Mouse (Mus musculus) lung, postnatal 0 days (tissue): ENCODE results near the gene Gid4. TPM values are rescaled to one million over a fixed set of nuclear protein-coding genes. Genes with fewer than 3 reads are reported as not detected.

Experiments
- ATAC-seq: fragments of 200-750 bp; cut with Nextera tagmentation; 2 replicates; pipeline ENCODE4 v1.8.0; 2017; ENCODE audit warnings: moderate library complexity
- DNase-seq: peaks from one replicate; pipeline ENCODE4 v3.0.0-alpha.2; 2016; ENCODE audit warnings: low spot score
- H3K27ac ChIP-seq: fragments of 300-500 bp; sonication (generic); 2 replicates; pipeline ENCODE4 v1.5.1; 2014; ENCODE audit warnings: antibody characterized with exemption, mild to moderate bottlenecking, low read length, mixed read lengths
- H3K27me3 ChIP-seq: fragments of 300-500 bp; sonication (generic); replicated peaks from 2 replicates; pipeline ENCODE4 v1.6.1; 2014; ENCODE audit warnings: low read length, mixed read lengths; ENCODE audit not compliant: insufficient read depth
- H3K36me3 ChIP-seq: fragments of 300-500 bp; sonication (generic); 2 replicates; pipeline ENCODE4 v1.6.1; 2014; ENCODE audit warnings: low read length, mixed read lengths; ENCODE audit not compliant: insufficient read depth
- H3K4me1 ChIP-seq: fragments of 300-500 bp; sonication (generic); 2 replicates; pipeline ENCODE4 v1.6.1; 2014; ENCODE audit warnings: antibody characterized with exemption, low read depth, low read length, mixed read lengths; ENCODE audit not compliant: insufficient read depth
- H3K4me2 ChIP-seq: fragments of 300-500 bp; sonication (generic); replicated peaks from 2 replicates; pipeline ENCODE4 v1.6.1; 2014; ENCODE audit warnings: low read depth, mild to moderate bottlenecking, low read length, moderate library complexity, mixed read lengths
- H3K4me3 ChIP-seq: fragments of 300-500 bp; sonication (generic); 2 replicates; pipeline ENCODE4 v1.5.1; 2014; ENCODE audit warnings: low read depth, low read length
- H3K9ac ChIP-seq: fragments of 300-500 bp; sonication (generic); replicated peaks from 2 replicates; pipeline ENCODE4 v1.6.1; 2014; ENCODE audit warnings: low read depth, mild to moderate bottlenecking
- H3K9me3 ChIP-seq: fragments of 300-500 bp; sonication (generic); 2 replicates; pipeline ENCODE4 v1.6.1; 2016; ENCODE audit warnings: low read length, mixed read lengths
- CTCF ChIP-seq: IDR thresholded peaks from 2 replicates; pipeline ENCODE4 v1.5.1; 2016; ENCODE audit warnings: antibody characterized with exemption, mild to moderate bottlenecking
- EP300 ChIP-seq: IDR thresholded peaks from 2 replicates; pipeline ENCODE4 v1.6.1; 2016; ENCODE audit warnings: antibody characterized with exemption, mild to moderate bottlenecking, control low read depth
- WGBS: fragments of 180-500 bp; shearing (Covaris S2); extraction: QIAGEN DNeasy Blood & Tissue Kit; methylation state at CpG from one replicate; pipeline ENCODE4 v1.1.7; 2014; 5-methylcytosine and 5-hydroxymethylcytosine counted together
- polyA plus RNA-seq: library from polyadenylated mRNA; unstranded; fragments of >200 nt; fragmentation: Nextera tagmentation; extraction: Ambion mirVana; gene quantifications from 2 replicates; pipeline ENCODE4 v1.2.1, GENCODE M21; 2015

Gid4 gene
- polyA plus RNA-seq, 1 experiment from 2014 or later, result 12.6 TPM

DNA sequence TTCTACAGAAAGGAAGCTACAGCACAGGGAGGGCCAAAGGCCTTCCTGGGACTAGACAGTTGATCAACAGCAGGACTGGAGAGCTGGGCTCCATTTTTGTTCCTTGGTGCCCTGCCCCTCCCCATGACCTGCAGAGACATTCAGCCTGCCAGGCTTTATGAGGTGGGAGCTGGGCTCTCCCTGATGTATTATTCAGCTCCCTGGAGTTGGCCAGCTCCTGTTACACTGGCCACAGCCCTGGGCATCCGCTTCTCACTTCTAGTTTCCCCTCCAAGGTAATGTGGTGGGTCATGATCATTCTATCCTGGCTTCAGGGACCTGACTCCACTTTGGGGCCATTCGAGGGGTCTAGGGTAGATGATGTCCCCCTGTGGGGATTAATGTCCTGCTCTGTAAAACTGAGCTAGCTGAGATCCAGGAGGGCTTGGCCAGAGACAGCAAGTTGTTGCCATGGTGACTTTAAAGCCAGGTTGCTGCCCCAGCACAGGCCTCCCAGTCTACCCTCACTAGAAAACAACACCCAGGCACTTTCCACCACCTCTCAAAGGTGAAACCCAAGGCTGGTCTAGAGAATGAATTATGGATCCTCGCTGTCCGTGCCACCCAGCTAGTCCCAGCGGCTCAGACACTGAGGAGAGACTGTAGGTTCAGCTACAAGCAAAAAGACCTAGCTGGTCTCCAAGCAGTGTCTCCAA is 58.9 kb downstream of the Gid4 start:
- Histone ChIP-seq H3K4me3 (no peak overlapping the region), H3K4me2 (no peak overlapping the region), H3K9me3 (no peaks in the 10 kb centered on the region), H3K4me1 (no peaks in the 10 kb centered on the region), H3K27ac (no peak overlapping the region), H3K27me3 (no peaks in the 10 kb centered on the region), H3K36me3 (no peaks in the 10 kb centered on the region), H3K9ac (no peak overlapping the region)
- no peak for DNase-seq
- no peak for ATAC-seq
- WGBS, result 76% methylated on average over 5 of the region's 5 CpGs
- TF ChIP-seq CTCF (no peak), EP300 (no peak)

DNA sequence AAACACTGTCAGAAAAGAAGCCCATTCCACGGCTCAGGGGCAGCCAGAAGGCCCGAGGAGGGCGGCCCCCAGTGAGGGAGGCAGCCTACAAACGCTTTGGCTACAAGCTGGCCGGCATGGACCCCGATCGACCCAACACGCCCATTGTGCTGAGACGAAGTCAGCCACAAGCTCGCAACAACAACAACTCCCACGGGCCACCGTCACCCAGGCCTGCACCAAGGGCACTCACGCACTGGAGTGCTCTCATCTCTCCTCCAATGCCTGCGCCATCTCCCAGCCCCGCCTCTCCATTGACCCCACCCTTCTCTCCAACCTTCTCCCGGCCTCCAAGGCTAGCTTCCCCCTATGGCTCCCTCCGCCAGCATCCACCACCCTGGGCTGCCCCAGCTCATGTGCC is 61.2 kb downstream of the Gid4 start:
- Histone ChIP-seq H3K27ac (no peak overlapping the region), H3K36me3 (no peaks in the 10 kb centered on the region), H3K4me3 (no peak overlapping the region), H3K4me2 (peak overlapping the region; percentile 22; the same call in 1 of the 2 replicates), H3K27me3 (no peaks in the 10 kb centered on the region), H3K9me3 (no peaks in the 10 kb centered on the region), H3K4me1 (no peaks in the 10 kb centered on the region), H3K9ac (no peak overlapping the region)
- DNase-seq, result peak; percentile 87
- TF ChIP-seq CTCF (no peak), EP300 (no peak)
- ATAC-seq, result peak; percentile 95
- WGBS, result 33% methylated on average over 15 of the region's 17 CpGs

- Histone ChIP-seq H3K4me1 (no peaks in the 10 kb centered on the region), H3K9ac (no peak overlapping the region), H3K9me3 (no peaks in the 10 kb centered on the region), H3K27me3 (no peaks in the 10 kb centered on the region), H3K36me3 (no peaks in the 10 kb centered on the region), H3K4me2 (no peak overlapping the region), H3K4me3 (no peak overlapping the region), H3K27ac (no peak overlapping the region)
- DNase-seq, result no peak
- ATAC-seq, result no peak
- no peak for TF ChIP-seq CTCF
- TF ChIP-seq EP300, result no peak
- 57% methylated on average over 3 of the region's 3 CpGs for WGBS
Observed at GRCm38 (mm10) chr11:60486267-60486666, 69.3 kb downstream of the Gid4 start.

- Histone ChIP-seq H3K4me2 (no peak overlapping the region), H3K36me3 (no peaks in the 10 kb centered on the region), H3K4me1 (no peaks in the 10 kb centered on the region), H3K4me3 (no peak overlapping the region), H3K9me3 (no peaks in the 10 kb centered on the region), H3K9ac (no peak overlapping the region), H3K27me3 (no peaks in the 10 kb centered on the region), H3K27ac (no peak overlapping the region)
- DNase-seq (no peak), ATAC-seq (no peak)
- WGBS, result 80% methylated on average over 5 of the region's 5 CpGs
- TF ChIP-seq EP300 (no peak), CTCF (no peak)
Observed at GRCm38 (mm10) chr11:60492726-60493125, 75.8 kb downstream of the Gid4 start.

GRCm38 (mm10) chr11:60495692-60496091 is 78.7 kb downstream of the Gid4 start:
- H3K9ac ChIP-seq, result no peak overlapping the region
- no peaks in the 10 kb centered on the region for H3K9me3 ChIP-seq
- no peaks in the 10 kb centered on the region for H3K27me3 ChIP-seq
- no peaks in the 10 kb centered on the region for H3K36me3 ChIP-seq
- TF ChIP-seq EP300, result no peak
- TF ChIP-seq CTCF, result no peak
- WGBS, result 50% methylated on average over 2 of the region's 2 CpGs
- no peak overlapping the region for H3K27ac ChIP-seq
- H3K4me1 ChIP-seq, result no peaks in the 10 kb centered on the region
- H3K4me3 ChIP-seq, result no peak overlapping the region
- ATAC-seq (no peak), DNase-seq (no peak)
- no peak overlapping the region for H3K4me2 ChIP-seq

Other genes with a start within 250 kb of the Gid4 start
- 61.7 and 70.1 TPM in 2 replicates for gene Srebf1, start 194.6 kb upstream of the Gid4 start, polyA plus RNA-seq
- 19.1 and 19.7 TPM in 2 replicates for gene Tom1l2, start 64.2 kb upstream of the Gid4 start, polyA plus RNA-seq
- 16.8 and 18.0 TPM in 2 replicates for gene Drc3, start 63.8 kb upstream of the Gid4 start, polyA plus RNA-seq
- 24.1 and 24.7 TPM in 2 replicates for gene Atpaf2, start 1.3 kb downstream of the Gid4 start, polyA plus RNA-seq
- 48.6 and 49.1 TPM in 2 replicates for gene Drg2, start 37.4 kb downstream of the Gid4 start, polyA plus RNA-seq
- gene Myo15, start 52.2 kb downstream of the Gid4 start, polyA plus RNA-seq, result 0.12 and 0.21 TPM in 2 replicates
- 36.5 and 40.5 TPM in 2 replicates for gene Alkbh5, start 119.2 kb downstream of the Gid4 start, polyA plus RNA-seq